Mouse (Mus musculus): ENCODE measurements around the gene Chmp5. TPM values are rescaled to one million over a fixed set of nuclear protein-coding genes. Genes with fewer than 3 reads are reported as not detected.
"Not testable (repeated sequence)": the region's sequence is repeated elsewhere in the genome, so short reads cannot be mapped to it uniquely, and the experiment has no call there.

Chmp5 gene
- polyA plus RNA-seq, 1 experiment from 2014 or later, result 147 TPM

DNA sequence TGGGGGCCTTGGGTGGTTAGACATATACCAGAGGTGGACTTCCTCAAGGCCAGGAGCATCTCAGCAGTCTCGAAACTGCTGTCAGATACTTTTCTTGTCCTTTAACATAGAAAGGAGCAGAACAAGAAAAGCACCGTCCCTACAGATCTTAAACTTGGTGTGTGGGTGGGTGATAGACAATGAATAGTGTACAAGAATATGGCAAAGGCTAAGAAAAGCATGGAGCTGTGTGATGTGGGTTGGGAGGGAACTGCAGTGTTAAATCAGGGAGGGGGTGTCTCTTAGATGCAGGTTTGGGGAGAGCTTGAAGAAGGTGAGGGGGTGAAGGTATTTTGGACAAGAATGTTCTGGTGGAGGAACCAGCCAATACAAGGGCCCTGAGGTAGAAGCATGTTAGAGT lies 27.6 kb upstream of the Chmp5 start:
- Histone ChIP-seq H3K4me3 (replicated peaks) (no peak overlapping the region), H3K36me3 (no peaks in the 10 kb centered on the region), H3K4me1 (no peaks in the 10 kb centered on the region), H3K4me2 (no peak overlapping the region), H3K9ac (replicated peaks) (no peak overlapping the region), H3K27me3 (replicated peaks) (no peaks in the 10 kb centered on the region), H3K9me3 (replicated peaks) (no peaks in the 10 kb centered on the region), H3K27ac (replicated peaks) (no peak overlapping the region)
- no peak for ATAC-seq (ENCODE audit: low FRiP score)
- 75% methylated on average over 2 of the region's 2 CpGs for WGBS

DNA sequence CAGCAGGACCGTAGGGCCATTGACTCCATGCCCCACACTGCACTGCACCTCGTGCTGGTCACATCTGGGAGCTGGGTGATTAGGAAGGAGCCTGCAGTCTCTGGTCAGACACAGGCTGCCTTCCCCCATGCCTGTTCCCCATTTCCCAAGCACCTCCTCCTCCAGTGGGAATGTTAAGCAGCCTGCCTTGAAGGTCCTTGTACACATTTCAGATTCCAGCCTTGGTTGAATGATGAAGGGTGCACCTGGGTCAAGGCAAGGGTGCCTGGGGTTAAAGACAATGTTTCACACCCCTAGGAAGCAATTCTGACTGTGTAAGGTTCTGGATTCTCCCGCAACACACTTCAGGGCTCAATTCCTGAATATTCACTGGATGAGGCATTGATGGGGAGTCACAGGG lies 26.9 kb upstream of the Chmp5 start:
- ATAC-seq (ENCODE audit: low FRiP score), result no peak
- WGBS, result 77% methylated on average over 3 of the region's 3 CpGs
- Histone ChIP-seq H3K27me3 (replicated peaks) (no peaks in the 10 kb centered on the region), H3K9me3 (replicated peaks) (no peaks in the 10 kb centered on the region), H3K4me3 (replicated peaks) (no peak overlapping the region), H3K36me3 (no peaks in the 10 kb centered on the region), H3K27ac (replicated peaks) (no peak overlapping the region), H3K4me1 (no peaks in the 10 kb centered on the region), H3K4me2 (no peak overlapping the region), H3K9ac (replicated peaks) (no peak overlapping the region)

DNA sequence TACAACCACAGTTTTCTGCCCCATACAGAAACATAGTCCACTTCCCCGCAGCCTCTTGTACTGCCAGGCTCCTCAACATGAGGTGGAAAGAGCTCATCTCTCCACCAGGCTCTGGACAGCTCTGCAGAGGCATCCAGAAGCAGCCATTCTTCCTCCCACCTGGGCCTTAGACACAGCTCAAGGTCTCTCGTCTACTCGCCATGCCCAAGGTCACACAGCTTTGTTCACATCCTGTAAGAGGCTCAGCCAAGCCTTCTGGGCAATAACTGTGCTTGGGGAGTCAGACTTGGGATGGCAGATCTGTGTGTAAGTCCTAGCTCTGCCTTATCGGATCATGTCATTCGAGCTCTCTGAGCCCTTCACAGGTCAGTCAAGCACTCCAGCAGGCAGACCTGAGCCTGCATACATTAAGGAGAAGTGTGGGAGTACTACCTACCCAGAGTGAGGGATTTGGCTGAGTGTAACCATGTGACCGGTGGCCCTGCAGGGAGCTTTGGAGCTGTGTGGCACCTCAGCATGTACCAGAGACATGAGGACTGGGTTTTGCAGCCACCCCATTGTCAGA lies 25.0 kb upstream of the Chmp5 start:
- Histone ChIP-seq H3K27me3 (replicated peaks) (no peaks in the 10 kb centered on the region), H3K4me1 (no peaks in the 10 kb centered on the region), H3K27ac (replicated peaks) (no peak overlapping the region), H3K36me3 (no peaks in the 10 kb centered on the region), H3K4me3 (replicated peaks) (no peak overlapping the region), H3K9ac (replicated peaks) (no peak overlapping the region), H3K9me3 (replicated peaks) (no peaks in the 10 kb centered on the region), H3K4me2 (no peak overlapping the region)
- no peak for ATAC-seq (ENCODE audit: low FRiP score)
- WGBS, result 84% methylated on average over 6 of the region's 6 CpGs

DNA sequence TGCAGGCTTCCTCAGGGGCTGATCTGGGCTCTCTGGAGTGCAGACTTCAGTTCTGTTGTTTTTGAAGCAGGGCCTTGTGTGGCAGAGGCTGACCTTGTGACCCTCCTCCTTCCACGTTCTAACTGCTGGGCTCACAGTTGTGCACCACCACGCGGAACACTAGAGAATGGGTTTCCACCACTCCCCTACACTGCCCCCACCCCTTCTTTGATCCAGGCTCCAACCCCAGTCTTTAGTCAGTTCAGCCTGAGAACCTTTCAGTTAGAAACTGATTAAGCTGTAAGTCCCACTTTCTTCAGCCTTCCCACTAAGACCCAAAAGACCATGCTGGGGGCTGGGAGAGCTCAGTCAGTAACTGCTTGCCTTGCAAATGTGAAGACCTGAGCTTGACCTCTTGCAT lies 22.6 kb upstream of the Chmp5 start:
- no peak overlapping the region for H3K4me2 ChIP-seq
- ATAC-seq (ENCODE audit: low FRiP score), result no peak
- no peak overlapping the region for H3K27ac ChIP-seq (replicated peaks)
- H3K4me3 ChIP-seq (replicated peaks), result no peak overlapping the region
- 48% methylated on average over 3 of the region's 3 CpGs for WGBS
- no peaks in the 10 kb centered on the region for H3K4me1 ChIP-seq
- H3K9ac ChIP-seq (replicated peaks), result no peak overlapping the region
- no peaks in the 10 kb centered on the region for H3K36me3 ChIP-seq
- no peaks in the 10 kb centered on the region for H3K9me3 ChIP-seq (replicated peaks)
- no peaks in the 10 kb centered on the region for H3K27me3 ChIP-seq (replicated peaks)

DNA sequence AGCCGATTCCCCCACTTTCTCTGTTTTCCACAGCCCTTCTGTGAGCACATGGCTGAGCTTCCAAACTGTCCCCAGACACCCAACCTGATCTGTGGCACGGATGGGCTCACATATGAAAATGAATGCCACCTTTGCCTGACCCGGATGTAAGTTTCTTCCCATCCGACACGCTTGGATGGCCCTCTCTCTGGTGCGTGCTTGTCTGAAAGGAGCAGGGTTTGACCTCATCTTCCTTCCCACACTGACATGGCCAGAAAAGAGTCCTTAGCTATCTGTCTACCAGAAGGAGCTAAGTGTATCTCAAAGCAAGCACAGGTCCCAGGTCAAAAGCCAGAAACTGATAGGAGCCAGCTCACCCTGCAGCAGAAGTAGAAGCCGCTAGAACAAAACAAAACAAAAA lies 19.2 kb upstream of the Chmp5 start:
- 89% methylated on average over 7 of the region's 7 CpGs for WGBS
- Histone ChIP-seq H3K4me1 (no peaks in the 10 kb centered on the region), H3K27ac (replicated peaks) (no peak overlapping the region), H3K9me3 (replicated peaks) (no peaks in the 10 kb centered on the region), H3K4me3 (replicated peaks) (no peak overlapping the region), H3K4me2 (no peak overlapping the region), H3K27me3 (replicated peaks) (no peaks in the 10 kb centered on the region), H3K9ac (replicated peaks) (no peak overlapping the region), H3K36me3 (peaks cover 18% of the 10 kb centered on the region)
- no peak for ATAC-seq (ENCODE audit: low FRiP score)

DNA sequence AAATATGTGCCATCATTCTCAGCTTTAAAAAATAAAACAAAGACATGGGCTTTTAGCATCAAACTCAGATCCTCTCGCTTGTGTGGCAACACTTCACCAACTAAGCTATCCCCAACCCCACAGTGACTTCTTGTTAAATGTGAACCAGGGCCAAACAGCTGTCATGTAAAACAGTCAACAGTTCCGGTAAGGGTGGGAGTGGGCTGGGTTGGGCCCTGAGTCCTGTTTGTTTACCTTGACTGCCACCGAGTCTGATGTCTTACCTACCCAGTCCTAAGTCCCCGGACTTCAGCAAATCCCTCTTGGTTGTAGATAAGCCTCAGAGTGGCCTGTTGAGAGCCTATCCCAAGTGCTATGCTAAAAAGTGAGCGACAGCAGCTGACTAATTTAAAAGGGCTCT lies 14.5 kb upstream of the Chmp5 start:
- no peak overlapping the region for H3K4me2 ChIP-seq
- ATAC-seq (ENCODE audit: low FRiP score), result no peak
- no peaks in the 10 kb centered on the region for H3K4me1 ChIP-seq
- H3K27me3 ChIP-seq (replicated peaks), result no peaks in the 10 kb centered on the region
- H3K27ac ChIP-seq (replicated peaks), result no peak overlapping the region
- no peaks in the 10 kb centered on the region for H3K9me3 ChIP-seq (replicated peaks)
- 94% methylated on average over 5 of the region's 5 CpGs for WGBS
- no peak overlapping the region for H3K4me3 ChIP-seq (replicated peaks)
- no peak overlapping the region for H3K9ac ChIP-seq (replicated peaks)
- H3K36me3 ChIP-seq, result peaks cover 55% of the 10 kb centered on the region

DNA sequence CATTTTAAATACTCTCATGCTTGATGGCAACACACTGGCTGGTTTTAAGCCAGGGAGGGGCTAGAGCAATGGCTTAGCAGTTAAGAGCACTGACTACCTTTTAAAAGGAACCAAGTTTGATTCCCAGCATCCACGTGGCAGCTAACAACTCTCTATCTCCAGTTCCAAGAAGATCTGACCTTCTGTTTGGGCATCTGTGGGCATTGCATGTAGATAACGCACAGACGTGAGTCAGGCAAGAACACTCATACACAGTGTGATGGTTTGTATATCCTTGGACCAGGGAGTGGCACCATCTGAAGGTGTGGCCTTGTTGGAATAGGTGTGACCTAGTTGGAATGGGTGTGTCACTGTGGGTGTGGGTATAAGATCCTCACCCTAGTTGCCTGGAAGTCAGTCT lies 13.8 kb upstream of the Chmp5 start:
- H3K4me1 ChIP-seq; H3K27me3 ChIP-seq (replicated peaks); H3K4me3 ChIP-seq (replicated peaks); H3K4me2 ChIP-seq; H3K9me3 ChIP-seq (replicated peaks); H3K27ac ChIP-seq (replicated peaks); ATAC-seq (ENCODE audit: low FRiP score); H3K9ac ChIP-seq (replicated peaks): not testable (repeated sequence)
- 90% methylated on average over 3 of the region's 3 CpGs for WGBS
- peaks cover 62% of the 10 kb centered on the region for H3K36me3 ChIP-seq

DNA sequence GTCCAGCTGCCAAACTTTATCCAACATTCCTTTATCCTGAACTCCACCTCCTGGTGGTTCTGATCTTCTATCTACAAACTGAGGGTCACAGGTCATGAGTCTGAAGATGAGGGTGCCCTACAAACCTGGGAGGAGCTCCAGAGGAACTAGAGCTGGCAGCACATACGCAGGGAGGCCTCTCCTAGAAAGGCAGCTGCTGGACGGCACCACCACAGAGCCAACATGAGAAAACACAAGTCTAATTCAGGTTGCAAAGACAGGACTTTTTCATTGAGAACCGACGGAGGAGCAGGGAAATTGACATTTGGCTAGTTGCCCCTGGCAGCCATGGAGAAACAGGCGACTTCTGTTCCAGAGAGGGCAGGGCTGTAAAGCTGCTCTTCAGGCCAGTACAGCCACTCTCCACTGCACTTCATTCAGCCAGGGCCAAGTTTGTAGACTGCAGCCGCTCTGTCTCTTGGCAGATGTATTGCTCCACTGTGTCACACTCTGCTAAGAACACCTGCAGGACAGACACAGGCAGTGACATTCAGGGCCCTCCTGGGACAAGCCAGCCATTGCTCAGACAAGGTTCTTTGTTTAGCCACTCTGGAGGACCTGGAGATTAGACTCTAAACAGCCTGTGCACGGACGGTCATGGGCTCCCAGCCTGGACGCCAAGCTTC lies 11.9 kb upstream of the Chmp5 start:
- H3K4me2 ChIP-seq, result no peak overlapping the region
- H3K27ac ChIP-seq (replicated peaks), result peak overlapping the region; percentile 56; the same call in 1 of the 2 replicates
- H3K4me3 ChIP-seq (replicated peaks), result no peak overlapping the region
- no peak overlapping the region for H3K9ac ChIP-seq (replicated peaks)
- WGBS, result 62% methylated on average over 9 of the region's 9 CpGs
- H3K36me3 ChIP-seq, result peaks cover 80% of the 10 kb centered on the region
- no peaks in the 10 kb centered on the region for H3K27me3 ChIP-seq (replicated peaks)
- peak; percentile 91 for ATAC-seq (ENCODE audit: low FRiP score)
- H3K9me3 ChIP-seq (replicated peaks), result no peaks in the 10 kb centered on the region
- no peaks in the 10 kb centered on the region for H3K4me1 ChIP-seq

DNA sequence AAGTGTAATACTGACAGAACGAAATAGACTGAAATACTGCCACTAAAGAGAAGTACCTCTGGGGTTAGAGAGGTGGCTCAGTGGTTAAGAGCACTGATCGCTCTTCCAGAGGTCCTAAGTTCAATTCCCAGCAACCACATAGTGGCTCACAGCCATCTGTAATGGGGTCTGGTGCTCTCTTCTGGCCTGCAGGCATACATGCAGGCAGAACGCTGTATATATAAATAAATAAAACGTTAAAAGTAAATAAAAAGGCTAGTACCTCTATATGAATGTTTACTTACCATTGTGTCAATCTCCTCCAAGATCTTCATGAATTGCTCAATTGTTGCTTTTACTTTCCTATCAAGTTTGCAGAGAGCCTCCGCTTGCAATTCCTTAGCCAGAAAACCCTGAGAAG lies 9.4 kb upstream of the Chmp5 start:
- Histone ChIP-seq H3K9me3 (replicated peaks) (no peaks in the 10 kb centered on the region), H3K36me3 (peaks cover 86% of the 10 kb centered on the region), H3K9ac (replicated peaks) (no peak overlapping the region), H3K27ac (replicated peaks) (no peak overlapping the region), H3K4me3 (replicated peaks) (no peak overlapping the region), H3K27me3 (replicated peaks) (no peaks in the 10 kb centered on the region), H3K4me1 (no peaks in the 10 kb centered on the region), H3K4me2 (no peak overlapping the region)
- whole genome bisulfite sequencing, result 95% methylated on average over 5 of the region's 5 CpGs
- no peak for ATAC-seq (ENCODE audit: low FRiP score)

DNA sequence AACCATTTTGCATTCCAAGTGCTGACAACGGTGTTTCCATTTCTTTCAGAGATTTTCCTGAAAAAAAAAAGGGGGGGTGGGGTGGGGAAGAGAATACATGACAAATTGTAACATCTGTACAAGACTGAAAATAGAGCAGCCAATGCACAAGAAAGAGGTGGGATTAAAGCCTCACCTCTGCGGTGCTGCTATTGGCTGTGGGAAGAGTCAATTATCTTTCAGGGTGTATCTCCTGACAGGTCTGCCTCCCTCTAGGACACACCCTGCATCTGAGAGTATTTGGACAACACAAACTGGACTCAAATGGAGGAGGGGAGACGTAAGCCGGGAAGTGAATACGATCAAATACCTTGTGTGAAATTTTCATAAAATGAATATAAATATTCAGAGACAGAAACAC lies 4.6 kb upstream of the Chmp5 start:
- H3K9ac ChIP-seq (replicated peaks), result no peak overlapping the region
- no peaks in the 10 kb centered on the region for H3K9me3 ChIP-seq (replicated peaks)
- peaks cover 16% of the 10 kb centered on the region for H3K4me1 ChIP-seq
- WGBS, result 96% methylated on average over 5 of the region's 5 CpGs
- H3K36me3 ChIP-seq, result peaks cover 61% of the 10 kb centered on the region
- H3K4me2 ChIP-seq, result no peak overlapping the region
- H3K27ac ChIP-seq (replicated peaks), result no peak overlapping the region
- H3K27me3 ChIP-seq (replicated peaks), result no peaks in the 10 kb centered on the region
- ATAC-seq (ENCODE audit: low FRiP score), result no peak
- H3K4me3 ChIP-seq (replicated peaks), result no peak overlapping the region

DNA sequence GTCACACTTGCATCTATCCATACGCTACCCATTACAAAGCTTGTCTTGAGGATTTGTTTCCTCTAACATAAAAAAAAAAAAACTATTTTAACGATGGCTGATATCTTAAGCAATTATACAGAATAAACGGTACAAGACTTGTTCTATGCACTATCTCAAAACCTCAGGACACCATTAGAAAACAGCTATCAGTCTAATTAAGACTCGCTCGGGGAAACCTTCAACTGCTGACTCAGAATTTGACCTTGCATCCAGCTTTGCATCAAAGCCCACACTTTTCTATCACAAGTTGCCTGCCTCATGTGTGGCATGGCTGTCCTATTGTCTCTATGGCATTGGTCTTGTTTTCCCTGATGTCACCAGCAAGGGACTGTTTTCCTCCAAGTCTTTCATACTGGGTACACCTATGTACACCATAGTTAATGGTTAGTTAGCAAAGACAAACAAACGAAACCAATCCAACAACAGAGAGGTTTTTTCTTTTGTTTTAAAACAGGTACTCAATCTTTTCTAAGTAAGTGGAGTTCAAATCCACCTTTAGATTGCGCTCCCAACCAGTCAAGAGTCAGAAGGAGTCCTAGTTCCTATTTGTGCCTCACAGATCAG lies 1.6 kb upstream of the Chmp5 start:
- H3K4me3 ChIP-seq (replicated peaks), result peak overlapping the region; percentile 99
- H3K27me3 ChIP-seq (replicated peaks), result no peaks in the 10 kb centered on the region
- H3K9ac ChIP-seq (replicated peaks), result 0 out of 2 replicates have a peak overlapping the region, but pooled peaks have one; percentile 77
- H3K4me1 ChIP-seq, result peaks cover 30% of the 10 kb centered on the region
- peak overlapping the region; percentile 76 for H3K4me2 ChIP-seq
- peaks cover 46% of the 10 kb centered on the region for H3K36me3 ChIP-seq
- no peak overlapping the region for H3K27ac ChIP-seq (replicated peaks)
- H3K9me3 ChIP-seq (replicated peaks), result no peaks in the 10 kb centered on the region
- no peak for ATAC-seq (ENCODE audit: low FRiP score)
- 91% methylated on average over 7 of the region's 7 CpGs for WGBS

DNA sequence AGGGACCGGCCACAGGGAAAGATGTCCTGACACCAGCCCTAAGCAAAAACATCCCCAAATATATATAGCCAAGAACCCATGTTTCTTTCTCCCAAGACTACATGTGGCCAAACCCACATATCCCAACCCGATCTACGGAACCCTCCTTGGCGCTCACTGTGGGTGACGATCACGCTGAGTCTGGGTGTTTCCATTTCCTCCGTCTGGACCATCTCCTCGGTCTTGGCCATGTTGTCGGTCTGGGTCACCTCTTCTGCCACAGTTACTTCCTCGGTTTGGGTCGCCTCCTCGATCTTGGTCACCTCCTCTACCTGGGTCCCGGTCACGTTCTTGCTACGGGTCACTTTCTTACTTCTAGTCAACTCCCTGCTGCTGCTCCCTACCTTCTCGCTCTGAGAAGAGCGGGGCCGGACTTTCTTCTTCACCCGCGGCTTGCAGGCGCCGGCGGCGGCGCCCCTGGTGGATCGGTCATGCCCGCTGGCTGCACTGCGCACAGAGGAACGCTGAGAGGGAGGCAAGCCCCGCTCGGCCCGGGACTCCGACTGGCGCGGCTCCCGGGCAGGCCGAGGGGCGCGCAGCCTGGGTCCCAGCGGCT lies 545 bp upstream of the Chmp5 start:
- peak; percentile 83 for ATAC-seq (ENCODE audit: low FRiP score)
- WGBS, result under 1% methylated on average over 37 of the region's 40 CpGs
- H3K36me3 ChIP-seq, result peaks cover 42% of the 10 kb centered on the region
- peaks cover 30% of the 10 kb centered on the region for H3K4me1 ChIP-seq
- H3K27ac ChIP-seq (replicated peaks), result peak overlapping the region; percentile 90
- peak overlapping the region; percentile 99 for H3K4me3 ChIP-seq (replicated peaks)
- peak overlapping the region; percentile 76 for H3K4me2 ChIP-seq
- H3K9ac ChIP-seq (replicated peaks), result peak overlapping the region; percentile 77
- no peaks in the 10 kb centered on the region for H3K9me3 ChIP-seq (replicated peaks)
- H3K27me3 ChIP-seq (replicated peaks), result no peaks in the 10 kb centered on the region
